Mouse (Mus musculus): Measurements from ENCODE around the gene Pcdh20. TPM values are rescaled to one million over a fixed set of nuclear protein-coding genes. Genes with fewer than 3 reads are reported as not detected.

Gene Pcdh20
- polyA plus RNA-seq (2014; fragmentation: Nextera tagmentation; extraction: Ambion mirVana), result 2.0 and 2.7 TPM in 2 replicates

GRCm38 (mm10) chr14:88470495-88471434 is at the start of gene Pcdh20:
TSS of gene Pcdh20 (minus strand) at chr14:88471396.
- WGBS, result 2% methylated on average over 29 of the region's 29 CpGs
- H3K27me3 ChIP-seq (replicated peaks; ENCODE audit: control insufficient read depth, insufficient read depth, low read length), result no peaks in the 10 kb centered on the region
- H3K9me3 ChIP-seq (ENCODE audit: control insufficient read depth, low read length), result no peaks in the 10 kb centered on the region
- peak within 1 kb of the TSS; percentile 75 for H3K4me2 ChIP-seq (ENCODE audit: low read length)
- peak; percentile 70 for DNase-seq (ENCODE audit: low spot score)
- peak within 1 kb of the TSS; percentile 23; the same call in 1 of the 2 replicates for H3K9ac ChIP-seq (ENCODE audit: low read length)
- no peaks in the 10 kb centered on the region for H3K4me1 ChIP-seq (replicated peaks; ENCODE audit: control insufficient read depth, insufficient read depth, low read length)
- ATAC-seq (replicated peaks; ENCODE audit: low FRiP score, low TSS enrichment, low read depth), result peak; percentile 75
- peak within 1 kb of the TSS; percentile 42 for H3K4me3 ChIP-seq (ENCODE audit: low read depth, low read length)
- H3K27ac ChIP-seq (ENCODE audit: low read depth), result no peak within 1 kb of the TSS
- no peaks in the 10 kb centered on the region for H3K36me3 ChIP-seq (ENCODE audit: control insufficient read depth, insufficient read depth, low read length)

- no peaks in the 10 kb centered on the region for H3K4me1 ChIP-seq (replicated peaks; ENCODE audit: control insufficient read depth, insufficient read depth, low read length)
- ATAC-seq (replicated peaks; ENCODE audit: low FRiP score, low TSS enrichment, low read depth) (no peak), DNase-seq (ENCODE audit: low spot score) (no peak)
- no peak overlapping the region for H3K9ac ChIP-seq (ENCODE audit: low read length)
- no peaks in the 10 kb centered on the region for H3K36me3 ChIP-seq (ENCODE audit: control insufficient read depth, insufficient read depth, low read length)
- no peaks in the 10 kb centered on the region for H3K9me3 ChIP-seq (ENCODE audit: control insufficient read depth, low read length)
- no peaks in the 10 kb centered on the region for H3K27me3 ChIP-seq (replicated peaks; ENCODE audit: control insufficient read depth, insufficient read depth, low read length)
- H3K4me2 ChIP-seq (ENCODE audit: low read length), result no peak overlapping the region
- H3K27ac ChIP-seq (ENCODE audit: low read depth), result no peak overlapping the region
- WGBS, result 54% methylated on average over 3 of the region's 3 CpGs
- H3K4me3 ChIP-seq (ENCODE audit: low read depth, low read length), result no peak overlapping the region
Measured at GRCm38 (mm10) chr14:88479909-88480308, 8.7 kb upstream of the Pcdh20 start.

GRCm38 (mm10) chr14:88469956-88470355 is 1.2 kb downstream of the Pcdh20 start:
- H3K9me3 ChIP-seq (ENCODE audit: control insufficient read depth, low read length), result no peaks in the 10 kb centered on the region
- H3K36me3 ChIP-seq (ENCODE audit: control insufficient read depth, insufficient read depth, low read length), result no peaks in the 10 kb centered on the region
- H3K4me2 ChIP-seq (ENCODE audit: low read length), result peak overlapping the region; percentile 75
- H3K27ac ChIP-seq (ENCODE audit: low read depth), result no peak overlapping the region
- DNase-seq (ENCODE audit: low spot score) (no peak), ATAC-seq (replicated peaks; ENCODE audit: low FRiP score, low TSS enrichment, low read depth) (0 out of 2 replicates have a peak, but pooled peaks have one; percentile 18)
- H3K27me3 ChIP-seq (replicated peaks; ENCODE audit: control insufficient read depth, insufficient read depth, low read length), result no peaks in the 10 kb centered on the region
- peak overlapping the region; percentile 42 for H3K4me3 ChIP-seq (ENCODE audit: low read depth, low read length)
- H3K4me1 ChIP-seq (replicated peaks; ENCODE audit: control insufficient read depth, insufficient read depth, low read length), result no peaks in the 10 kb centered on the region
- WGBS, result 1% methylated on average over 9 of the region's 9 CpGs
- H3K9ac ChIP-seq (ENCODE audit: low read length), result 0 out of 2 replicates have a peak overlapping the region, but pooled peaks have one; percentile 13

- peak overlapping the region; percentile 75 for H3K4me2 ChIP-seq (ENCODE audit: low read length)
- no peaks in the 10 kb centered on the region for H3K27me3 ChIP-seq (replicated peaks; ENCODE audit: control insufficient read depth, insufficient read depth, low read length)
- no peaks in the 10 kb centered on the region for H3K4me1 ChIP-seq (replicated peaks; ENCODE audit: control insufficient read depth, insufficient read depth, low read length)
- no peak overlapping the region for H3K27ac ChIP-seq (ENCODE audit: low read depth)
- peak overlapping the region; percentile 42 for H3K4me3 ChIP-seq (ENCODE audit: low read depth, low read length)
- no peaks in the 10 kb centered on the region for H3K36me3 ChIP-seq (ENCODE audit: control insufficient read depth, insufficient read depth, low read length)
- H3K9me3 ChIP-seq (ENCODE audit: control insufficient read depth, low read length), result no peaks in the 10 kb centered on the region
- peak; percentile 28; the same call in 1 of the 2 replicates for ATAC-seq (replicated peaks; ENCODE audit: low FRiP score, low TSS enrichment, low read depth)
- H3K9ac ChIP-seq (ENCODE audit: low read length), result peak overlapping the region; percentile 13; the same call in 1 of the 2 replicates
- whole genome bisulfite sequencing, result 2% methylated on average over 18 of the region's 18 CpGs
- peak; percentile 59 for DNase-seq (ENCODE audit: low spot score)
Measured at GRCm38 (mm10) chr14:88469361-88469760, 1.8 kb downstream of the Pcdh20 start.

GRCm38 (mm10) chr14:88466416-88466815 is 4.8 kb downstream of the Pcdh20 start:
- no peak for DNase-seq (ENCODE audit: low spot score)
- H3K9me3 ChIP-seq (ENCODE audit: control insufficient read depth, low read length), result no peaks in the 10 kb centered on the region
- 79% methylated on average over 1 of the region's 1 CpGs for WGBS

GRCm38 (mm10) chr14:88464356-88464755 is 6.8 kb downstream of the Pcdh20 start:
- no peaks in the 10 kb centered on the region for H3K4me1 ChIP-seq (replicated peaks; ENCODE audit: control insufficient read depth, insufficient read depth, low read length)
- H3K27me3 ChIP-seq (replicated peaks; ENCODE audit: control insufficient read depth, insufficient read depth, low read length), result no peaks in the 10 kb centered on the region
- 71% methylated on average over 1 of the region's 1 CpGs for WGBS
- H3K4me3 ChIP-seq (ENCODE audit: low read depth, low read length), result no peak overlapping the region
- no peak overlapping the region for H3K4me2 ChIP-seq (ENCODE audit: low read length)
- no peaks in the 10 kb centered on the region for H3K36me3 ChIP-seq (ENCODE audit: control insufficient read depth, insufficient read depth, low read length)
- H3K27ac ChIP-seq (ENCODE audit: low read depth), result no peak overlapping the region
- DNase-seq (ENCODE audit: low spot score) (no peak), ATAC-seq (replicated peaks; ENCODE audit: low FRiP score, low TSS enrichment, low read depth) (no peak)
- no peaks in the 10 kb centered on the region for H3K9me3 ChIP-seq (ENCODE audit: control insufficient read depth, low read length)
- no peak overlapping the region for H3K9ac ChIP-seq (ENCODE audit: low read length)

More at GRCm38 (mm10) chr14:88466416-88466815, 4.8 kb downstream of the Pcdh20 start:
- H3K4me1 ChIP-seq (replicated peaks; ENCODE audit: control insufficient read depth, insufficient read depth, low read length), result no peaks in the 10 kb centered on the region
- no peaks in the 10 kb centered on the region for H3K36me3 ChIP-seq (ENCODE audit: control insufficient read depth, insufficient read depth, low read length)
- H3K27me3 ChIP-seq (replicated peaks; ENCODE audit: control insufficient read depth, insufficient read depth, low read length), result no peaks in the 10 kb centered on the region
- H3K4me2 ChIP-seq (ENCODE audit: low read length), result no peak overlapping the region
- no peak overlapping the region for H3K27ac ChIP-seq (ENCODE audit: low read depth)
- no peak overlapping the region for H3K9ac ChIP-seq (ENCODE audit: low read length)
- H3K4me3 ChIP-seq (ENCODE audit: low read depth, low read length), result no peak overlapping the region
- ATAC-seq (replicated peaks; ENCODE audit: low FRiP score, low TSS enrichment, low read depth), result no peak

GRCm38 (mm10) chr14:88463357-88463756 is 7.8 kb downstream of the Pcdh20 start:
- no peaks in the 10 kb centered on the region for H3K4me1 ChIP-seq (replicated peaks; ENCODE audit: control insufficient read depth, insufficient read depth, low read length)
- ATAC-seq (replicated peaks; ENCODE audit: low FRiP score, low TSS enrichment, low read depth), result no peak
- no peak for DNase-seq (ENCODE audit: low spot score)
- H3K27me3 ChIP-seq (replicated peaks; ENCODE audit: control insufficient read depth, insufficient read depth, low read length), result no peaks in the 10 kb centered on the region
- H3K4me2 ChIP-seq (ENCODE audit: low read length), result no peak overlapping the region
- no peaks in the 10 kb centered on the region for H3K36me3 ChIP-seq (ENCODE audit: control insufficient read depth, insufficient read depth, low read length)
- no peak overlapping the region for H3K27ac ChIP-seq (ENCODE audit: low read depth)
- 68% methylated on average over 2 of the region's 2 CpGs for WGBS
- H3K4me3 ChIP-seq (ENCODE audit: low read depth, low read length), result no peak overlapping the region
- no peaks in the 10 kb centered on the region for H3K9me3 ChIP-seq (ENCODE audit: control insufficient read depth, low read length)
- no peak overlapping the region for H3K9ac ChIP-seq (ENCODE audit: low read length)

- Histone ChIP-seq H3K4me3 (ENCODE audit: low read depth, low read length) (no peak overlapping the region), H3K4me2 (ENCODE audit: low read length) (no peak overlapping the region), H3K36me3 (ENCODE audit: control insufficient read depth, insufficient read depth, low read length) (no peaks in the 10 kb centered on the region), H3K9ac (ENCODE audit: low read length) (no peak overlapping the region), H3K27me3 (replicated peaks; ENCODE audit: control insufficient read depth, insufficient read depth, low read length) (no peaks in the 10 kb centered on the region), H3K9me3 (ENCODE audit: control insufficient read depth, low read length) (no peaks in the 10 kb centered on the region), H3K4me1 (replicated peaks; ENCODE audit: control insufficient read depth, insufficient read depth, low read length) (no peaks in the 10 kb centered on the region), H3K27ac (ENCODE audit: low read depth) (no peak overlapping the region)
- ATAC-seq (replicated peaks; ENCODE audit: low FRiP score, low TSS enrichment, low read depth), result no peak
- WGBS, result 79% methylated on average over 3 of the region's 3 CpGs
- DNase-seq (ENCODE audit: low spot score), result no peak
Measured at GRCm38 (mm10) chr14:88462944-88463343, 8.3 kb downstream of the Pcdh20 start.
